Mouse (Mus musculus): Measurements from ENCODE around the gene Exoc2.

Gene Exoc2

GRCm38 (mm10) chr13:30824903-30825302 is 149.0 kb downstream of the Exoc2 start:
- no peak for DNase-seq (ENCODE audit: low spot score in 2 of 2)

GRCm38 (mm10) chr13:30820555-30820954 is 153.3 kb downstream of the Exoc2 start:
- DNase-seq (ENCODE audit: low spot score in 2 of 2) = no peak

- DNase-seq (ENCODE audit: low spot score in 2 of 2) = no peak
Measured at GRCm38 (mm10) chr13:30819891-30820290, 154.0 kb downstream of the Exoc2 start.

- DNase-seq (ENCODE audit: low spot score in 2 of 2) = no peak
Measured at GRCm38 (mm10) chr13:30817436-30817835, 156.5 kb downstream of the Exoc2 start.

GRCm38 (mm10) chr13:30814256-30814655 is 159.6 kb downstream of the Exoc2 start:
- DNase-seq (ENCODE audit: low spot score in 2 of 2) = no peak

GRCm38 (mm10) chr13:30813464-30813863 is 160.4 kb downstream of the Exoc2 start:
- no peak for DNase-seq (ENCODE audit: low spot score in 2 of 2)

GRCm38 (mm10) chr13:30809240-30809639 is 164.7 kb downstream of the Exoc2 start:
- no peak for DNase-seq (ENCODE audit: low spot score in 2 of 2)

- DNase-seq (ENCODE audit: low spot score in 2 of 2) = no peak
Measured at GRCm38 (mm10) chr13:30802336-30802955, 171.4 kb downstream of the Exoc2 start.

GRCm38 (mm10) chr13:30801886-30802285 is 172.0 kb downstream of the Exoc2 start:
- no peak for DNase-seq (ENCODE audit: low spot score in 2 of 2)

- DNase-seq (ENCODE audit: low spot score in 2 of 2) = no peak
Measured at GRCm38 (mm10) chr13:30795960-30796359, 177.9 kb downstream of the Exoc2 start.

GRCm38 (mm10) chr13:30793616-30794015 is 180.3 kb downstream of the Exoc2 start:
- DNase-seq (ENCODE audit: low spot score in 2 of 2) = no peak

GRCm38 (mm10) chr13:30793196-30793595 is 180.7 kb downstream of the Exoc2 start:
- DNase-seq (ENCODE audit: low spot score in 2 of 2) = no peak

- no peak for DNase-seq (ENCODE audit: low spot score in 2 of 2)
Measured at GRCm38 (mm10) chr13:30792741-30793140, 181.2 kb downstream of the Exoc2 start.

GRCm38 (mm10) chr13:30792308-30792707 is 181.6 kb downstream of the Exoc2 start:
- DNase-seq (ENCODE audit: low spot score in 2 of 2) = no peak

GRCm38 (mm10) chr13:30790016-30790415 is 183.9 kb downstream of the Exoc2 start:
- DNase-seq (ENCODE audit: low spot score in 2 of 2) = peak in 1 of 2 experiments; percentile 3

GRCm38 (mm10) chr13:30788421-30788820 is 185.5 kb downstream of the Exoc2 start:
- DNase-seq (ENCODE audit: low spot score in 2 of 2) = no peak

GRCm38 (mm10) chr13:30787960-30788359 is 185.9 kb downstream of the Exoc2 start:
- DNase-seq (ENCODE audit: low spot score in 2 of 2) = peak in 1 of 2 experiments; percentile 2

- DNase-seq (ENCODE audit: low spot score in 2 of 2) = peak in 1 of 2 experiments; percentile 3
Measured at GRCm38 (mm10) chr13:30787556-30787955, 186.3 kb downstream of the Exoc2 start.

- no peak for DNase-seq (ENCODE audit: low spot score in 2 of 2)
Measured at GRCm38 (mm10) chr13:30787036-30787320, 186.9 kb downstream of the Exoc2 start.

- peak; percentile 28 to 71 for DNase-seq (ENCODE audit: low spot score in 2 of 2)
Measured at GRCm38 (mm10) chr13:30786235-30787035, 187.5 kb downstream of the Exoc2 start.

- DNase-seq (ENCODE audit: low spot score in 2 of 2) = no peak
Measured at GRCm38 (mm10) chr13:30785423-30786040, 188.4 kb downstream of the Exoc2 start.

GRCm38 (mm10) chr13:30782419-30782818 is 191.5 kb downstream of the Exoc2 start:
- no peak for DNase-seq (ENCODE audit: low spot score in 2 of 2)

- no peak for DNase-seq (ENCODE audit: low spot score in 2 of 2)
Measured at GRCm38 (mm10) chr13:30781905-30782304, 192.0 kb downstream of the Exoc2 start.
